Mouse (Mus musculus): ENCODE results near the gene Zcchc7.
"Not testable (repeated sequence)": the region's sequence is repeated elsewhere in the genome, so short reads cannot be mapped to it uniquely, and the experiment has no call there.

Gene Zcchc7

GRCm38 (mm10) chr4:44917312-44917848 lies 161.7 kb downstream of the Zcchc7 start:
- no peak for DNase-seq (ENCODE audit: low read depth, low spot score)

- no peak for DNase-seq (ENCODE audit: low read depth, low spot score)
Observed at GRCm38 (mm10) chr4:44917907-44918306, 162.2 kb downstream of the Zcchc7 start.

GRCm38 (mm10) chr4:44920831-44921230 lies 165.2 kb downstream of the Zcchc7 start:
- DNase-seq (ENCODE audit: low read depth, low spot score): no peak

- no peak for DNase-seq (ENCODE audit: low read depth, low spot score)
Observed at GRCm38 (mm10) chr4:44922466-44923128, 166.9 kb downstream of the Zcchc7 start.

- DNase-seq (ENCODE audit: low read depth, low spot score): no peak
Observed at GRCm38 (mm10) chr4:44923129-44923481, 167.4 kb downstream of the Zcchc7 start.

- DNase-seq (ENCODE audit: low read depth, low spot score): no peak
Observed at GRCm38 (mm10) chr4:44927934-44928333, 172.3 kb downstream of the Zcchc7 start.

- DNase-seq (ENCODE audit: low read depth, low spot score): no peak
Observed at GRCm38 (mm10) chr4:44928790-44929189, 173.1 kb downstream of the Zcchc7 start.

GRCm38 (mm10) chr4:44930406-44930805 lies 174.7 kb downstream of the Zcchc7 start:
- DNase-seq (ENCODE audit: low read depth, low spot score): no peak

GRCm38 (mm10) chr4:44931732-44932131 lies 176.1 kb downstream of the Zcchc7 start:
- no peak for DNase-seq (ENCODE audit: low read depth, low spot score)

- DNase-seq (ENCODE audit: low read depth, low spot score): no peak
Observed at GRCm38 (mm10) chr4:44938359-44939340, 183.0 kb downstream of the Zcchc7 start.

- no peak for DNase-seq (ENCODE audit: low read depth, low spot score)
Observed at GRCm38 (mm10) chr4:44939576-44940249, 184.0 kb downstream of the Zcchc7 start.

- DNase-seq (ENCODE audit: low read depth, low spot score): no peak
Observed at GRCm38 (mm10) chr4:44940286-44940685, 184.6 kb downstream of the Zcchc7 start.

GRCm38 (mm10) chr4:44942237-44942636 lies 186.6 kb downstream of the Zcchc7 start:
- no peak for DNase-seq (ENCODE audit: low read depth, low spot score)

- DNase-seq (ENCODE audit: low read depth, low spot score): no peak
Observed at GRCm38 (mm10) chr4:44943480-44943879, 187.8 kb downstream of the Zcchc7 start.

- no peak for DNase-seq (ENCODE audit: low read depth, low spot score)
Observed at GRCm38 (mm10) chr4:44944426-44945075, 188.9 kb downstream of the Zcchc7 start.

- not testable (repeated sequence) for DNase-seq (ENCODE audit: low read depth, low spot score)
Observed at GRCm38 (mm10) chr4:44946126-44946525, 190.4 kb downstream of the Zcchc7 start.

- DNase-seq (ENCODE audit: low read depth, low spot score): no peak
Observed at GRCm38 (mm10) chr4:44947464-44947863, 191.8 kb downstream of the Zcchc7 start.

GRCm38 (mm10) chr4:44948314-44948713 lies 192.6 kb downstream of the Zcchc7 start:
- no peak for DNase-seq (ENCODE audit: low read depth, low spot score)

- no peak for DNase-seq (ENCODE audit: low read depth, low spot score)
Observed at GRCm38 (mm10) chr4:44953041-44953440, 197.4 kb downstream of the Zcchc7 start.

GRCm38 (mm10) chr4:44958776-44959175 lies 203.1 kb downstream of the Zcchc7 start:
- DNase-seq (ENCODE audit: low read depth, low spot score): no peak

GRCm38 (mm10) chr4:44959220-44959619 lies 203.5 kb downstream of the Zcchc7 start:
- DNase-seq (ENCODE audit: low read depth, low spot score): peak; percentile 60

Measured in WW6 (cell line).